Mouse (Mus musculus) cerebellum, postnatal 10 days (tissue): ENCODE data around the gene Krt14.

Source experiments
- DNase-seq, 2 experiments: peaks; one replicate each; pipeline ENCODE4 v3.0.0; 2021; ENCODE audit warnings: mixed read lengths in 2 of 2

Gene Krt14

GRCm38 (mm10) chr11:100157908-100158477 is 49.4 kb downstream of the Krt14 start:
- DNase-seq, result no peak

GRCm38 (mm10) chr11:100157331-100157730 is 50.0 kb downstream of the Krt14 start:
- DNase-seq, result no peak

GRCm38 (mm10) chr11:100155497-100156255 is 51.7 kb downstream of the Krt14 start:
- no peak for DNase-seq
